Comparison of ENCODE assay signal across 15 mouse cellular contexts in genomic region chr11:90808443-90808842, GRCm38 (mm10).
"Had no signal": no experiment of that assay in that cellular context is flagged by ENCODE, and none has a peak within 500 bp of the region (broad histone marks: within the 10 kb centered on the region; RNA-seq: fewer than 3 reads in every experiment).

No protein-coding gene starts in this region.

- ATAC-seq: liver, embryonic 12.5 days; midbrain, embryonic 16.5 days had no signal

- H3K4me2 ChIP-seq: limb, embryonic 12.5 days; liver, embryonic 12.5 days; lung, embryonic 15.5 days; midbrain, embryonic 12.5 days; stomach, embryonic 15.5 days had no signal

- H3K4me3 ChIP-seq: layer of hippocampus, adult 2 months; limb, embryonic 12.5 days; liver, embryonic 12.5 days; lung, embryonic 15.5 days; megakaryocyte, embryonic 14.5 days; midbrain, embryonic 12.5 days; stomach, embryonic 15.5 days had no signal

- H3K36me3 ChIP-seq: limb, embryonic 12.5 days; liver, embryonic 12.5 days; lung, embryonic 15.5 days; midbrain, embryonic 12.5 days; stomach, embryonic 15.5 days had no signal

- H3K9me3 ChIP-seq: limb, embryonic 12.5 days; liver, embryonic 12.5 days; lung, embryonic 15.5 days; megakaryocyte, embryonic 14.5 days; midbrain, embryonic 12.5 days; stomach, embryonic 15.5 days had no signal

- DNase-seq: kidney, adult 18-20 months; kidney, postnatal 10 days; kidney, postnatal 4 days; lung, postnatal 14 days; right cerebral cortex, postnatal 14 days; thymus, postnatal 36 days had no signal

- H3K9ac ChIP-seq: limb, embryonic 12.5 days; liver, embryonic 12.5 days; lung, embryonic 15.5 days; midbrain, embryonic 12.5 days; stomach, embryonic 15.5 days had no signal

- H3K4me1 ChIP-seq: limb, embryonic 12.5 days; liver, embryonic 12.5 days; lung, embryonic 15.5 days; midbrain, embryonic 12.5 days; stomach, embryonic 15.5 days had no signal

- H3K27me3 ChIP-seq: limb, embryonic 12.5 days; liver, embryonic 12.5 days; lung, embryonic 15.5 days; midbrain, embryonic 12.5 days; stomach, embryonic 15.5 days had no signal

- H3K27ac ChIP-seq: layer of hippocampus, adult 2 months; limb, embryonic 12.5 days; liver, embryonic 12.5 days; lung, embryonic 15.5 days; macrophage; midbrain, embryonic 12.5 days; stomach, embryonic 15.5 days had no signal
